Mouse (Mus musculus) stomach, postnatal 0 days (tissue): ENCODE data around the gene Maf.

Source experiments
- CTCF ChIP-seq: IDR thresholded peaks from 2 replicates; pipeline ENCODE4 v1.5.1; 2016; ENCODE audit warnings: antibody characterized with exemption, low read depth, mild to moderate bottlenecking, moderate library complexity
- EP300 ChIP-seq: optimal IDR thresholded peaks from 2 replicates; pipeline ENCODE3; 2016; ENCODE audit warnings: antibody characterized with exemption

DNA sequence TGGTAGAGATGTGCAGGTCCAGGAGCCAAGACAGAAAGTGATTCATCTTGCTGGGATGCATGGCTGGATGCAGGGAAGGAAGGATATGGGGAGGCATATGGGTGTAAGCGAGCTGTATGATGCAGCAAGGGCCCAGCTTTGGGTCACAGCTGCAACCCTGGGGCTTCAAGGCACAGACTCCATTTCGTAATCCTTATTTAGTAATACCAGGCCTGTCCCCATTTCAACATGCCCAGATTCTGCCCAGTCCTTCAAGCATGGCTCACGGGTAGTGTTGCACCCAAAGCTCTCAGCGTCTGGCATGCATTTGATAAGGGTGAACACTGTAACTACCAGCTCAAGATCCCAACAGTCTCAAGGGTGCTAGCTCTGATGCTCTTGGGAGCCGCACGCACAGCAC is 11.0 kb upstream of the Maf start:
- TF ChIP-seq EP300 (no peak), CTCF (no peak)
